Mouse (Mus musculus) stomach, embryonic 15.5 days (tissue): ENCODE measurements around the gene Dsp. TPM values are rescaled to one million over a fixed set of nuclear protein-coding genes. Genes with fewer than 3 reads are reported as not detected.

Experiments
- ATAC-seq: fragments of 200-750 bp; cut with Nextera tagmentation; 2 replicates; pipeline ENCODE4 v1.8.0; 2017; ENCODE audit warnings: low read depth, moderate number of reproducible peaks, moderate TSS enrichment; ENCODE audit not compliant: insufficient read depth, low FRiP score
- H3K27ac ChIP-seq: fragments of 300-500 bp; sonication (generic); 2 replicates; pipeline ENCODE4 v1.5.1; 2015; ENCODE audit warnings: mild to moderate bottlenecking, inconsistent platforms
- H3K27me3 ChIP-seq: fragments of 300-500 bp; sonication (generic); replicated peaks from 2 replicates; pipeline ENCODE4 v1.6.1; 2015; ENCODE audit warnings: inconsistent platforms
- H3K36me3 ChIP-seq: fragments of 300-500 bp; sonication (generic); 2 replicates; pipeline ENCODE4 v1.6.1; 2015; ENCODE audit warnings: inconsistent platforms
- H3K4me1 ChIP-seq: fragments of 300-500 bp; sonication (generic); 2 replicates; pipeline ENCODE4 v1.6.1; 2015; ENCODE audit warnings: inconsistent platforms
- H3K4me2 ChIP-seq: fragments of 300-500 bp; sonication (generic); 2 replicates; pipeline ENCODE4 v1.6.1; 2015; ENCODE audit warnings: mild to moderate bottlenecking, inconsistent platforms
- H3K4me3 ChIP-seq: fragments of 300-500 bp; sonication (generic); replicated peaks from 2 replicates; pipeline ENCODE4 v1.5.1; 2015; ENCODE audit warnings: inconsistent platforms
- H3K9ac ChIP-seq: fragments of 300-500 bp; sonication (generic); 2 replicates; pipeline ENCODE4 v1.6.1; 2015; ENCODE audit warnings: inconsistent platforms
- H3K9me3 ChIP-seq: fragments of 300-500 bp; sonication (generic); 2 replicates; pipeline ENCODE4 v1.6.1; 2016; ENCODE audit warnings: inconsistent platforms
- WGBS: fragments of 180-500 bp; shearing (Covaris S2); methylation state at CpG from one replicate; pipeline ENCODE4 v1.1.7; 2015; 5-methylcytosine and 5-hydroxymethylcytosine counted together
- polyA plus RNA-seq: library from polyadenylated mRNA; unstranded; fragments of >200 nt; fragmentation: Nextera tagmentation; extraction: Ambion mirVana; gene quantifications from 2 replicates; pipeline ENCODE4 v1.2.1, GENCODE M21; 2015

The Dsp gene
- polyA plus RNA-seq, 1 experiment from 2014 or later, result 24.2 TPM

DNA sequence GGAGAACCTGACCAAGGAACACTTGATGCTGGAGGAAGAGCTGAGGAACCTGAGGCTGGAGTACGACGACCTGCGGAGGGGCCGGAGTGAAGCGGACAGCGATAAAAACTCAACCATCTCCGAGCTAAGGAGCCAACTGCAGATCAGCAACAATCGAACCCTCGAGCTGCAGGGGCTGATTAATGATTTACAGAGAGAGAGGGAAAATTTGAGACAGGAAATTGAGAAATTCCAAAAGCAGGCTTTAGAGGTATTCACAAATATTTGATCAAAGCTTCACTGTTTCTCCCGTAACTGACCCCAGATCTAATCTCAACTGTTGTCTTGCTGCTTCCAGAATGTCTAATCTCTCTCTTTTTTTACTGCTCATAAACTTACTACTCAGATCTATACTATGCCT lies 42.3 kb downstream of the Dsp start:
- H3K4me3 ChIP-seq, result no peak overlapping the region
- whole genome bisulfite sequencing, result 59% methylated on average over 10 of the region's 10 CpGs
- no peak for ATAC-seq
- peaks cover 15% of the 10 kb centered on the region; the same call in 1 of the 2 replicates for H3K9me3 ChIP-seq
- peaks cover 34% of the 10 kb centered on the region for H3K36me3 ChIP-seq
- H3K27me3 ChIP-seq, result no peaks in the 10 kb centered on the region
- H3K27ac ChIP-seq, result no peak overlapping the region
- no peaks in the 10 kb centered on the region for H3K4me1 ChIP-seq
- H3K9ac ChIP-seq, result no peak overlapping the region
- H3K4me2 ChIP-seq, result no peak overlapping the region

DNA sequence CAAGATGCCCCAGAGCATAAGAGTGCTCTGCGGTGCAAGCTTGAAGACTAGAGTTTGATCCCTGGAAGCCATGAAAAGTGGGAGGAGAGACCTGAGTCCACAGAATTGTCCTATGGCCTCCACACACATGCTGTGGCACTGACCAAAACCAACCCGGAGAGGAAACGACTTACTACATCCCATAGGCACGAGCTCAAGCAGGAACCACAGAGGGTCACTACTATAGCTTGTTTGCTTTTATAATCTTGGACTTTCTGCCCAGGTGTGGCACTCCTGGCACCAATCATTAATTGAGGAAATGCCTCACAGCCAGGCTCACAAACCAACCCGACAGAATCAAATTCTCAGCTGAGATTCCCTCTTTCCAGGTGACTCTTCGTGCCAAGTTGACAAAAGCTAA lies 50.3 kb downstream of the Dsp start:
- ATAC-seq, result no peak; the same call in 1 of the 2 replicates
- H3K36me3 ChIP-seq, result peaks cover 15% of the 10 kb centered on the region
- H3K27me3 ChIP-seq, result no peaks in the 10 kb centered on the region
- no peak overlapping the region for H3K4me3 ChIP-seq
- H3K4me2 ChIP-seq, result no peak overlapping the region
- peaks cover 4% of the 10 kb centered on the region; the same call in 1 of the 2 replicates for H3K4me1 ChIP-seq
- H3K9me3 ChIP-seq, result peaks cover 5% of the 10 kb centered on the region; the same call in 1 of the 2 replicates
- H3K27ac ChIP-seq, result no peak overlapping the region
- WGBS, result 72% methylated on average over 6 of the region's 6 CpGs
- H3K9ac ChIP-seq, result no peak overlapping the region

DNA sequence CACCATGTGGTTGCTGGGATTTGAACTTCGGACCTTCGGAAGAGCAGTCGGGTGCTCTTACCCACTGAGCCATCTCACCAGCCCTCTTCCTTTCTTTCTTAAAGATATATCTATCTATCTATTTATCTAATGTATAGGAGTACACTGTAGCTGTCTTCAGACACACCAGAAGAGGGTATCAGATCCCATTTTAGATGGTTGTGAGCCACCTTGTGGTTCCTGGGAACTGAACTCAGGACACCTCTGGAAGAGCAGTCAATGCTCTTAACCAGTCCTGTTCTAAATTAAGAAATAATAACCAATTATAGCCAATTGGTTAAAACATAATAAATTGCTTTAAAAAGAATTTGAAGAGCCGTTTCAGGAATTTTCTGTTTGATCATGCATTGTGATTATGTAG lies 53.1 kb downstream of the Dsp start:
- 55% methylated on average over 4 of the region's 4 CpGs for WGBS
- H3K4me2 ChIP-seq, result peak overlapping the region; percentile 69
- ATAC-seq, result no peak
- peak overlapping the region; percentile 96; the same call in 1 of the 2 replicates for H3K4me3 ChIP-seq
- H3K27me3 ChIP-seq, result no peaks in the 10 kb centered on the region
- no peak overlapping the region for H3K9ac ChIP-seq
- H3K36me3 ChIP-seq, result no peaks in the 10 kb centered on the region
- H3K4me1 ChIP-seq, result peaks cover 10% of the 10 kb centered on the region; the same call in 1 of the 2 replicates
- no peaks in the 10 kb centered on the region for H3K9me3 ChIP-seq
- H3K27ac ChIP-seq, result no peak overlapping the region

GRCm38 (mm10) chr13:38204702-38205482 lies 53.8 kb downstream of the Dsp start, which contains the start of gene Snrnp48:
Gene Snrnp48 (plus strand): TSS chr13:38204938.
- Histone ChIP-seq H3K9me3 (no peaks in the 10 kb centered on the region), H3K4me3 (peak within 1 kb of the TSS; percentile 96), H3K36me3 (no peaks in the 10 kb centered on the region), H3K4me2 (peak within 1 kb of the TSS; percentile 69), H3K27me3 (no peaks in the 10 kb centered on the region), H3K4me1 (peaks cover 10% of the 10 kb centered on the region; the same call in 1 of the 2 replicates), H3K27ac (peak within 1 kb of the TSS; percentile 94), H3K9ac (peak within 1 kb of the TSS; percentile 96)
- ATAC-seq, result peak; percentile 96
- WGBS, result under 1% methylated on average over 59 of the region's 59 CpGs

GRCm38 (mm10) chr13:38211122-38211521 lies 60.0 kb downstream of the Dsp start:
- Histone ChIP-seq H3K27me3 (no peaks in the 10 kb centered on the region), H3K4me2 (no peak overlapping the region), H3K9me3 (no peaks in the 10 kb centered on the region), H3K36me3 (peaks cover 23% of the 10 kb centered on the region; the same call in 1 of the 2 replicates), H3K9ac (no peak overlapping the region), H3K27ac (no peak overlapping the region), H3K4me3 (no peak overlapping the region), H3K4me1 (0 out of 2 replicates have a peak, but pooled peaks cover 5% of the 10 kb centered on the region)
- ATAC-seq, result no peak
- 96% methylated on average over 5 of the region's 5 CpGs for WGBS

DNA sequence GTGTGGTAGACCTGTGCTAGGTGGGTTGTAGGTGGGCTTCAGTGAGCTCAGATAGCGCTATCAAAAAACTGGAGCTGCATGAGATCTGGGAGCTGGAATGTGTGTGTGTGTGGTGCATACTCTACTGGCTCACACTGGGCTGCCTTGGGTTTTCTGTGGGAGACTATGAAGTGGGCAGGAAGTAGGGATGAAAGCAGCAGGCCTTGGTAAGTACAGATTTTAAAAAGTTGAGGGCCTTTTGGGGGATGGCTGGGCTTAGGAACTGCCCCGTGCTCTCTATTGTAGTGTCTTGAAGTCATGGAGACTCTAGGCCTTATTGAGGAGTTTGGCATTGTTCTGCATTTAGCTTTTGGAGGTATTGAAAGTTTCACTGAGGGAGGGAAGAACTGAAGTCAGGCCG lies 67.6 kb downstream of the Dsp start:
- H3K27me3 ChIP-seq, result no peaks in the 10 kb centered on the region
- H3K4me1 ChIP-seq, result no peaks in the 10 kb centered on the region
- H3K9me3 ChIP-seq, result no peaks in the 10 kb centered on the region
- no peak overlapping the region for H3K9ac ChIP-seq
- peaks cover 49% of the 10 kb centered on the region for H3K36me3 ChIP-seq
- H3K4me3 ChIP-seq, result no peak overlapping the region
- ATAC-seq, result no peak
- 96% methylated on average over 3 of the region's 3 CpGs for WGBS
- no peak overlapping the region for H3K4me2 ChIP-seq
- H3K27ac ChIP-seq, result no peak overlapping the region

DNA sequence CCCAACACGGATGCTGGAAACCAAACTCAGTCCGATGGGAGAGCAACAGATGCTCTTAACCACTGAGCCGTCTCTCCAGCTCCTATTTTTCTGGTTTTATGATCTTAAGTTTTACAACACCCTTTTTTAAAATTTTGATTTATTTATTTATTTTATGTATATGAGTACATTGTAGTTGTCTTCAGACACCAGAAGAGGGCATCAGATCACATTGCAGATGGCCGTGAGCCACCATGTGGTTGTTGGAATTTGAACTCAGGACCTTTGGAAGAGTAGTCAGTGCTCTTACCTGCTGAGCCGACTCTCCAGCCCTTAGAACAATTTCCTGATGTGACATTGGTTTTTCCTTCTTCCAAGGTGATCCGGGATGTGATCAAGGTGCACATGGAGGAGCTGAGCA lies 69.2 kb downstream of the Dsp start:
- Histone ChIP-seq H3K4me1 (no peaks in the 10 kb centered on the region), H3K4me2 (no peak overlapping the region), H3K27ac (no peak overlapping the region), H3K36me3 (peaks cover 59% of the 10 kb centered on the region), H3K9me3 (no peaks in the 10 kb centered on the region), H3K27me3 (no peaks in the 10 kb centered on the region), H3K4me3 (no peak overlapping the region), H3K9ac (no peak overlapping the region)
- WGBS, result 93% methylated on average over 6 of the region's 6 CpGs
- ATAC-seq, result no peak

DNA sequence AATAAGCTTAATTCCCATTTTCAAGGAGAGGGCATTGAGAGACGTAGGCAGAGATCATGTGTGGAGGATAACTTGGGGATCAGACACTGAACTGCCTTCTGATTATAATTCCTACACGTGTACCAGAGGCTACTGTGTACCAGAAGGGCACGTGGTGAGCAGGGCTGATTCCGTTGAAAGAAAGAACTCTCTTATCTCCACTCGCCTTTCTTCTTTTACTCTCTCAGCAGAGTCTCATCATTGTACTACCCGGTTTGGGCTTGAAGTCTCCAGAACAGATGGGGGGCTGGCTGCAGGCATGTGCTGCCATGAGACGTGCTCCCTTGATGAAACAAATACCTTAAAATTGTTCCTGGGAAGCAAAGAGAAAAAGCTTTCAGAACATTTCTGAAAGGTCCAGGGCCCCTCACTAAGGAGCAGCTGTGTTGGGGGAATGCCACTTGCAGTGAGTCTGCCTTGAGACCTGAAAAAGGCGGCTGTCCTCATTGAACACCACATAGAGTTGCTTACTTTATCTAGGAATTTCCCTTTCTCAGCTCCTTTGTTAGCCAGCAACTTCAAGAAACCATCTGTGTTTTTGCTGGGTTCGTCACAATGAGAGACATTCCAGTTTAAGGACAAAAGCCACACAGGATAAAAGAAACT lies 79.2 kb downstream of the Dsp start:
- Histone ChIP-seq H3K4me2 (no peak overlapping the region), H3K27ac (no peak overlapping the region), H3K9me3 (no peaks in the 10 kb centered on the region), H3K9ac (no peak overlapping the region), H3K4me3 (no peak overlapping the region), H3K36me3 (peaks cover 24% of the 10 kb centered on the region), H3K4me1 (no peaks in the 10 kb centered on the region), H3K27me3 (no peaks in the 10 kb centered on the region)
- ATAC-seq, result no peak
- WGBS, result 70% methylated on average over 9 of the region's 9 CpGs

- Histone ChIP-seq H3K9me3 (no peaks in the 10 kb centered on the region), H3K36me3 (peaks cover 16% of the 10 kb centered on the region), H3K4me3 (no peak overlapping the region), H3K27me3 (no peaks in the 10 kb centered on the region), H3K27ac (no peak overlapping the region), H3K4me2 (no peak overlapping the region), H3K4me1 (no peaks in the 10 kb centered on the region), H3K9ac (no peak overlapping the region)
- ATAC-seq, result no peak
- 86% methylated on average over 4 of the region's 4 CpGs for WGBS
Measured at GRCm38 (mm10) chr13:38232411-38232810, 81.3 kb downstream of the Dsp start.

DNA sequence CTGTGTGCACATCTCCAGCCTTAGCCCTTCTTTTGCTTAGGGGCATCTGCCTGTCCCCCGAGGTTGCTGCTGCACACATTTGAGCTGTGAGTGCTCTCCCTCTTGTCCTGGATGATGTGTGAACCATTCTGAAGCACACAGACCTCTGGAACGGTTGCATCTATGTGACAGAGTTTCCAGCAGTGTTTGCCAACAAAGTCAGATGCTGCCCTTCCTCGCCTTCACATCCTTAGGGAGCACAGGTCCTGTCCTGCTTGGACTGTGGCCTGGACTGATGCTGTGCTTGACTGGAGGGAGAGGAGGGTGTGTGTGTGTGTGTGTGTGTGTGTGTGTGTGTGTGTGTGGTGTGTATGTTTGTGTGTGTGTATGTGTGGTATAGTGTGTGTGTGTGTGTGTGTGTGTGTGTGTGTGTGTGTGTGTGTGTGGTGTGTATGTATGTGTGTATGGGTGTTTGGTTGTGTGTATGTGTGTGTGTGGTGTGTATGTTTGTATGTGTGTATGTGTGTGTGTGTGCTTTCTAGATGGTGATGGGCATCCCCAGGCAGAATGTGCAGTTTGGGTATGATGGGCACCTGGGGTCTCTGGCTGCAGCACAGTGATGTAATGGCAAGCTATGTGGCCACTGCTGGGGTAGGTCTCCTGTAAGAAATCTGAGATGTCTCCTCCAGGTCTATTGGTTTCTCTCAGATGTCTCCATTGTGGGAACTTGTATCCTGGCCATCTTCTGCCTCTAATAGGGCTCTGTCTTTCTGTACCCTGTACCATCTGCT lies 81.9 kb downstream of the Dsp start:
- Histone ChIP-seq H3K9me3 (no peaks in the 10 kb centered on the region), H3K4me1 (no peaks in the 10 kb centered on the region), H3K4me2 (no peak overlapping the region), H3K27ac (no peak overlapping the region), H3K4me3 (no peak overlapping the region), H3K9ac (no peak overlapping the region), H3K36me3 (peaks cover 12% of the 10 kb centered on the region), H3K27me3 (no peaks in the 10 kb centered on the region)
- ATAC-seq, result no peak
- WGBS, result 69% methylated on average over 3 of the region's 3 CpGs

DNA sequence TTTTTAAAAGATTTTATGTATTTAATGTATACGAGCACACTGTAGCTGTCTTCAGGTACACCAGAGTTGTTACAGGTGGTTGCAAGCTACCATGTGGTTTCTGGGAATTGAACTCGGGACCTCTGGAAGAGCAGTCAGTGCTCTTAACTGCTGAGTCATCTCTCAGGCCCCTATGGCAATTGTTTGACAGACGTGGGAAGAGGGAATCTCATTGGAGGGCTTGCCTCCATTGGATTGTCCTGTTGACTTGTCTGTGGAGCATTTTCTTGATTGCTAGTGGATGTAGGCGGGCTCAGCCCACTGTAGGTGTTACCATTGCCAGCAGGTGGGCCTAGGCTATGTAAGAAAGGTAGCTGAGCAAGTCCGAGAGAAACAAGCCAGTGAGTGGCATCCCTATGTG lies 83.6 kb downstream of the Dsp start:
- H3K4me1 ChIP-seq, result no peaks in the 10 kb centered on the region
- no peak overlapping the region for H3K4me2 ChIP-seq
- no peak overlapping the region for H3K27ac ChIP-seq
- H3K36me3 ChIP-seq, result no peaks in the 10 kb centered on the region
- H3K9me3 ChIP-seq, result no peaks in the 10 kb centered on the region
- H3K9ac ChIP-seq, result no peak overlapping the region
- no peak overlapping the region for H3K4me3 ChIP-seq
- WGBS, result 74% methylated on average over 5 of the region's 5 CpGs
- no peaks in the 10 kb centered on the region for H3K27me3 ChIP-seq
- ATAC-seq, result no peak

DNA sequence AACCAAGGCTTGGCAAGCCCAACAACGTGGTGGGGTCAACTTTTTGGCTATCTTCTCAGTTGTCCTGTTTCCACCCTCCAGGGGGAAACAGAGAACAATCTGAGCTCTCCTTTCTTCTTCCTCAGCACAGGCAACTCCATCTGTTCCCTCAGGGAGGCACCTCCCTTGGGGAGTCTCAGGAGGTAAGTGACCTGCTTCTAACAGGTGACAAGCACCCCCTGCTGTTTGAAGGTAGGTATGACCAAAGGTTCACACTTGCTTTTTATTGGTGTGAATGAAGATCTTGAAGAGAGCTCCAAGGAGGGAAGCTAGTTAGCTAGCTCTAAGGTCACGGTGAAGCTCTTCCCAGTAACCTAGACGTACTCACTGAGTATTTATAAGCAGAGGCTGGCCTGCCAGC lies 84.3 kb downstream of the Dsp start:
- H3K9me3 ChIP-seq, result no peaks in the 10 kb centered on the region
- H3K27me3 ChIP-seq, result no peaks in the 10 kb centered on the region
- H3K4me2 ChIP-seq, result no peak overlapping the region
- no peak overlapping the region for H3K9ac ChIP-seq
- no peak for ATAC-seq
- WGBS, result 68% methylated on average over 3 of the region's 3 CpGs
- no peaks in the 10 kb centered on the region for H3K36me3 ChIP-seq
- H3K27ac ChIP-seq, result no peak overlapping the region
- no peak overlapping the region for H3K4me3 ChIP-seq
- H3K4me1 ChIP-seq, result no peaks in the 10 kb centered on the region
